Mouse (Mus musculus): Measurements from ENCODE around the gene Suds3. TPM values are rescaled to one million over a fixed set of nuclear protein-coding genes. Genes with fewer than 3 reads are reported as not detected.

The Suds3 gene
- polyA plus RNA-seq, 1 experiment from 2014 or later: 49.1 TPM

- H3K4me2 ChIP-seq: no peak overlapping the region
- peaks cover 7% of the 10 kb centered on the region for H3K4me1 ChIP-seq
- ATAC-seq (ENCODE audit: extremely low read depth, insufficient number of reproducible peaks, low FRiP score, low TSS enrichment): no peak
- H3K9ac ChIP-seq: no peak overlapping the region
- H3K27me3 ChIP-seq (replicated peaks): no peaks in the 10 kb centered on the region
- H3K4me3 ChIP-seq: no peak overlapping the region
- WGBS: 83% methylated on average over 16 of the region's 16 CpGs
- H3K9me3 ChIP-seq: no peaks in the 10 kb centered on the region
- no peak overlapping the region for H3K27ac ChIP-seq (replicated peaks)
- H3K36me3 ChIP-seq: peaks cover 75% of the 10 kb centered on the region
These were observed 4.7 kb downstream of the Suds3 start for GRCm38 (mm10) chr5:117111064-117111773.

GRCm38 (mm10) chr5:117109522-117109921, 6.4 kb downstream of the Suds3 start:
- Histone ChIP-seq H3K4me3 (no peak overlapping the region), H3K4me1 (peaks cover 7% of the 10 kb centered on the region), H3K27ac (replicated peaks) (no peak overlapping the region), H3K4me2 (no peak overlapping the region), H3K9ac (no peak overlapping the region), H3K36me3 (peaks cover 92% of the 10 kb centered on the region), H3K9me3 (no peaks in the 10 kb centered on the region), H3K27me3 (replicated peaks) (no peaks in the 10 kb centered on the region)
- 82% methylated on average over 8 of the region's 8 CpGs for WGBS
- ATAC-seq (ENCODE audit: extremely low read depth, insufficient number of reproducible peaks, low FRiP score, low TSS enrichment): no peak

GRCm38 (mm10) chr5:117108731-117109130, 7.2 kb downstream of the Suds3 start:
- Histone ChIP-seq H3K36me3 (peaks cover 99% of the 10 kb centered on the region), H3K27ac (replicated peaks) (no peak overlapping the region), H3K9ac (no peak overlapping the region), H3K4me3 (no peak overlapping the region), H3K4me1 (no peaks in the 10 kb centered on the region), H3K27me3 (replicated peaks) (no peaks in the 10 kb centered on the region), H3K9me3 (no peaks in the 10 kb centered on the region), H3K4me2 (no peak overlapping the region)
- 94% methylated on average over 13 of the region's 13 CpGs for WGBS
- ATAC-seq (ENCODE audit: extremely low read depth, insufficient number of reproducible peaks, low FRiP score, low TSS enrichment): no peak

GRCm38 (mm10) chr5:117108292-117108691, 7.6 kb downstream of the Suds3 start:
- ATAC-seq (ENCODE audit: extremely low read depth, insufficient number of reproducible peaks, low FRiP score, low TSS enrichment): no peak
- H3K4me3 ChIP-seq: no peak overlapping the region
- H3K27me3 ChIP-seq (replicated peaks): no peaks in the 10 kb centered on the region
- no peak overlapping the region for H3K9ac ChIP-seq
- WGBS: 92% methylated on average over 13 of the region's 13 CpGs
- no peaks in the 10 kb centered on the region for H3K9me3 ChIP-seq
- no peaks in the 10 kb centered on the region for H3K4me1 ChIP-seq
- H3K4me2 ChIP-seq: no peak overlapping the region
- no peak overlapping the region for H3K27ac ChIP-seq (replicated peaks)
- peaks cover 99% of the 10 kb centered on the region for H3K36me3 ChIP-seq

DNA sequence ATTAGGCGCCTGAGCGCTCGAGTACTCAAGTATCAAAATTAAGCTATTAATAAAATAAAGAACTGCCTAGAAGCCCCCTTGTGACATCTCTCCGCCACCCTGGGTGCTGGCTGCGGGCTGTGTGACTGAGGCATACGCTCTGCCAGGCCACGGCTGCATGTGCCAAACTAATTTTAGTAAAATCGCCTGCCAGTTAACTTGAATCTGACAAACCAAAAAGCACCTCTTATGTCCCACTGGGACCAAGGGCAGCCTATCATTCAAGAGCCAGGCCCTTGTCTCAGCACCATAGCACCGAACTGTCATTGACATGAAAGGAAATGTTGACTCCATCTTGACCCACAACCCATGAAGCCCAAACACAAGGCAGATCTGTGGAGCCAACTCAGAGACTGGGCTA, 10.2 kb downstream of the Suds3 start:
- Histone ChIP-seq H3K4me3 (no peak overlapping the region), H3K4me2 (no peak overlapping the region), H3K27ac (replicated peaks) (no peak overlapping the region), H3K4me1 (no peaks in the 10 kb centered on the region), H3K27me3 (replicated peaks) (no peaks in the 10 kb centered on the region), H3K36me3 (peaks cover 99% of the 10 kb centered on the region), H3K9me3 (no peaks in the 10 kb centered on the region), H3K9ac (no peak overlapping the region)
- no peak for ATAC-seq (ENCODE audit: extremely low read depth, insufficient number of reproducible peaks, low FRiP score, low TSS enrichment)
- WGBS: 86% methylated on average over 9 of the region's 9 CpGs

DNA sequence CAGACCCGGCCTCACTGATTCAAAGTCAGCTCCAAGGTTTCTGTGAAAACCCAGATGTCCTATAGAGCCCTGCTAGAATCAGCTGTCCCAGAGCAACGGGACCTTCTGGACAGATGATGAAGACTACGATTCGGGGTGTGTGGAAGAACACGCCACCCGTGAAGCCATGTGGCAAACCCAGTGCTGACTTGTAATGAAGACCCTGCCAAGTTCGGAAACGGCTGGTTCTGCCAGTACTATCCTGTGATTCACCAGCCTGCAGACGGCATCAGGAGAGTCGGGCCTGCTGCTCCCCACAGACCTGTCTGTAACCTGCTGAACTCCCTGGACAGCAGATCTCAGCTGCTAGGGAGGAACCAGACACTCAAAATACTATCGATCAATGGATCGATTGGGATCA, 11.6 kb downstream of the Suds3 start:
- H3K4me2 ChIP-seq: no peak overlapping the region
- H3K36me3 ChIP-seq: peaks cover 100% of the 10 kb centered on the region
- H3K9me3 ChIP-seq: no peaks in the 10 kb centered on the region
- no peaks in the 10 kb centered on the region for H3K4me1 ChIP-seq
- no peak for ATAC-seq (ENCODE audit: extremely low read depth, insufficient number of reproducible peaks, low FRiP score, low TSS enrichment)
- WGBS: 96% methylated on average over 12 of the region's 12 CpGs
- no peak overlapping the region for H3K9ac ChIP-seq
- no peak overlapping the region for H3K4me3 ChIP-seq
- no peak overlapping the region for H3K27ac ChIP-seq (replicated peaks)
- no peaks in the 10 kb centered on the region for H3K27me3 ChIP-seq (replicated peaks)

- Histone ChIP-seq H3K4me2 (no peak overlapping the region), H3K27ac (replicated peaks) (no peak overlapping the region), H3K4me1 (no peaks in the 10 kb centered on the region), H3K9me3 (no peaks in the 10 kb centered on the region), H3K9ac (no peak overlapping the region), H3K27me3 (replicated peaks) (no peaks in the 10 kb centered on the region), H3K36me3 (peaks cover 100% of the 10 kb centered on the region), H3K4me3 (no peak overlapping the region)
- WGBS: 92% methylated on average over 20 of the region's 20 CpGs
- no peak for ATAC-seq (ENCODE audit: extremely low read depth, insufficient number of reproducible peaks, low FRiP score, low TSS enrichment)
These were observed 12.6 kb downstream of the Suds3 start for GRCm38 (mm10) chr5:117103194-117103929.

DNA sequence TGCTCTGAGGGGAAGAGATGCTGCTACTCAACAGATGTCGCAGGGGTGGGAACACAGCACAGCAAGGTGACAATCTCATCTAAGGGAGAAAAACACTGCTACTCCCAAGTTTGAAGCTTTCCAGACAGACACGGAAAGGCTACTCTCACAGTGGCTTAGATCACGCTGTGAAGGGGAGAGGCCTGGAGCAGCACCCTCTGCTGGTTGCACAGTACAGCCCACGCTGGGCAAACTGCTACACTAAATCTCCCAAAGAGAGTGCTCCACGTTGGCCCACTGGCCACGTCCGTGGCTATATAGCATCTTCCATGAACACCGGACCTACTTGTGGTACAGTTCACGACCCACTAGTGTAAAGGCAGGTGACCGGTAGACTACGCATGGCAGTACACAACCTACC, 16.2 kb downstream of the Suds3 start:
- H3K9ac ChIP-seq: no peak overlapping the region
- no peak overlapping the region for H3K4me3 ChIP-seq
- no peaks in the 10 kb centered on the region for H3K9me3 ChIP-seq
- H3K27me3 ChIP-seq (replicated peaks): no peaks in the 10 kb centered on the region
- H3K4me2 ChIP-seq: no peak overlapping the region
- H3K4me1 ChIP-seq: peaks cover 4% of the 10 kb centered on the region
- H3K27ac ChIP-seq (replicated peaks): no peak overlapping the region
- peaks cover 91% of the 10 kb centered on the region for H3K36me3 ChIP-seq
- WGBS: 83% methylated on average over 11 of the region's 11 CpGs
- no peak for ATAC-seq (ENCODE audit: extremely low read depth, insufficient number of reproducible peaks, low FRiP score, low TSS enrichment)

- H3K27ac ChIP-seq (replicated peaks): no peak overlapping the region
- peaks cover 7% of the 10 kb centered on the region for H3K4me1 ChIP-seq
- peaks cover 91% of the 10 kb centered on the region for H3K36me3 ChIP-seq
- H3K4me3 ChIP-seq: no peak overlapping the region
- no peak overlapping the region for H3K9ac ChIP-seq
- H3K27me3 ChIP-seq (replicated peaks): no peaks in the 10 kb centered on the region
- WGBS: 85% methylated on average over 5 of the region's 5 CpGs
- ATAC-seq (ENCODE audit: extremely low read depth, insufficient number of reproducible peaks, low FRiP score, low TSS enrichment): no peak
- H3K4me2 ChIP-seq: no peak overlapping the region
- no peaks in the 10 kb centered on the region for H3K9me3 ChIP-seq
These were observed 16.9 kb downstream of the Suds3 start for GRCm38 (mm10) chr5:117099008-117099407.

- no peak for ATAC-seq (ENCODE audit: extremely low read depth, insufficient number of reproducible peaks, low FRiP score, low TSS enrichment)
- H3K36me3 ChIP-seq: peaks cover 91% of the 10 kb centered on the region
- 44% methylated on average over 3 of the region's 3 CpGs for WGBS
These were observed 19.2 kb downstream of the Suds3 start for GRCm38 (mm10) chr5:117096716-117097115.

DNA sequence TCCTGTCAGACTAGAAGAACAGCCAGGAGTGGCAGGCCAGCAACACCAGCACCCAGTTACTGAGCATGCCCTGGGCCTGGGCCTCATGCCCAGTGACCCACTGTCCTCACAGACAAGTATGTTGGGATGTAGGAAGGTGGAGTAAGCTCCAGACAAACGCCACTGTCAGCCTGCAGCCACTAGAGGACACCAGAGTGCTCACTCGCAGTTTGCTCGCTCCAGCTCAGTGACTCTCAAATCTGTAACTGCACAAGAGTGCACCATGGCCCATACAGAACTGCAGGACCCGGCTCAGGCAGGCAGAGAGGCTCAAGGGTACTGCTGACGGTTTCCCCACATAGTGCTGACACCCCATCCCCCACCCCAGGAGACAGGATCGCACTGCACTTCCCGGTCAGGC, 21.5 kb downstream of the Suds3 start:
- Histone ChIP-seq H3K36me3 (peaks cover 82% of the 10 kb centered on the region), H3K4me1 (peaks cover 17% of the 10 kb centered on the region), H3K27ac (replicated peaks) (no peak overlapping the region), H3K4me2 (no peak overlapping the region), H3K9me3 (no peaks in the 10 kb centered on the region), H3K27me3 (replicated peaks) (no peaks in the 10 kb centered on the region), H3K4me3 (no peak overlapping the region), H3K9ac (peak overlapping the region; percentile 50; the same call in 1 of the 2 replicates)
- ATAC-seq (ENCODE audit: extremely low read depth, insufficient number of reproducible peaks, low FRiP score, low TSS enrichment): peak; percentile 32; the same call in 1 of the 2 replicates
- 24% methylated on average over 7 of the region's 7 CpGs for WGBS

More at GRCm38 (mm10) chr5:117096716-117097115, 19.2 kb downstream of the Suds3 start:
- Histone ChIP-seq H3K27me3 (replicated peaks) (no peaks in the 10 kb centered on the region), H3K9me3 (no peaks in the 10 kb centered on the region), H3K4me2 (no peak overlapping the region), H3K9ac (no peak overlapping the region), H3K27ac (replicated peaks) (no peak overlapping the region), H3K4me3 (no peak overlapping the region), H3K4me1 (peaks cover 7% of the 10 kb centered on the region)
